Mouse (Mus musculus) lung, postnatal 0 days (tissue): ENCODE measurements at regions not wholly inside any gene's neighbourhood (a gene's known extent, or its start where the extent isn't known, plus 50 kb on each side); places are given as distances from the start of the nearest gene placed in this dataset.

ENCODE experiments used
- ATAC-seq: fragments of 200-750 bp; cut with Nextera tagmentation; 2 replicates; pipeline ENCODE4 v1.8.0; 2017; ENCODE audit warnings: moderate library complexity
- DNase-seq: peaks from one replicate; pipeline ENCODE4 v3.0.0-alpha.2; 2016; ENCODE audit warnings: low spot score
- H3K27ac ChIP-seq: fragments of 300-500 bp; sonication (generic); 2 replicates; pipeline ENCODE4 v1.5.1; 2014; ENCODE audit warnings: antibody characterized with exemption, mild to moderate bottlenecking, low read length, mixed read lengths
- H3K27me3 ChIP-seq: fragments of 300-500 bp; sonication (generic); replicated peaks from 2 replicates; pipeline ENCODE4 v1.6.1; 2014; ENCODE audit warnings: low read length, mixed read lengths; ENCODE audit not compliant: insufficient read depth
- H3K36me3 ChIP-seq: fragments of 300-500 bp; sonication (generic); 2 replicates; pipeline ENCODE4 v1.6.1; 2014; ENCODE audit warnings: low read length, mixed read lengths; ENCODE audit not compliant: insufficient read depth
- H3K4me1 ChIP-seq: fragments of 300-500 bp; sonication (generic); 2 replicates; pipeline ENCODE4 v1.6.1; 2014; ENCODE audit warnings: antibody characterized with exemption, low read depth, low read length, mixed read lengths; ENCODE audit not compliant: insufficient read depth
- H3K4me2 ChIP-seq: fragments of 300-500 bp; sonication (generic); replicated peaks from 2 replicates; pipeline ENCODE4 v1.6.1; 2014; ENCODE audit warnings: low read depth, mild to moderate bottlenecking, low read length, moderate library complexity, mixed read lengths
- H3K4me3 ChIP-seq: fragments of 300-500 bp; sonication (generic); 2 replicates; pipeline ENCODE4 v1.5.1; 2014; ENCODE audit warnings: low read depth, low read length
- H3K9ac ChIP-seq: fragments of 300-500 bp; sonication (generic); replicated peaks from 2 replicates; pipeline ENCODE4 v1.6.1; 2014; ENCODE audit warnings: low read depth, mild to moderate bottlenecking
- H3K9me3 ChIP-seq: fragments of 300-500 bp; sonication (generic); 2 replicates; pipeline ENCODE4 v1.6.1; 2016; ENCODE audit warnings: low read length, mixed read lengths
- CTCF ChIP-seq: IDR thresholded peaks from 2 replicates; pipeline ENCODE4 v1.5.1; 2016; ENCODE audit warnings: antibody characterized with exemption, mild to moderate bottlenecking
- EP300 ChIP-seq: IDR thresholded peaks from 2 replicates; pipeline ENCODE4 v1.6.1; 2016; ENCODE audit warnings: antibody characterized with exemption, mild to moderate bottlenecking, control low read depth
- WGBS: fragments of 180-500 bp; shearing (Covaris S2); extraction: QIAGEN DNeasy Blood & Tissue Kit; methylation state at CpG from one replicate; pipeline ENCODE4 v1.1.7; 2014; 5-methylcytosine and 5-hydroxymethylcytosine counted together

DNA sequence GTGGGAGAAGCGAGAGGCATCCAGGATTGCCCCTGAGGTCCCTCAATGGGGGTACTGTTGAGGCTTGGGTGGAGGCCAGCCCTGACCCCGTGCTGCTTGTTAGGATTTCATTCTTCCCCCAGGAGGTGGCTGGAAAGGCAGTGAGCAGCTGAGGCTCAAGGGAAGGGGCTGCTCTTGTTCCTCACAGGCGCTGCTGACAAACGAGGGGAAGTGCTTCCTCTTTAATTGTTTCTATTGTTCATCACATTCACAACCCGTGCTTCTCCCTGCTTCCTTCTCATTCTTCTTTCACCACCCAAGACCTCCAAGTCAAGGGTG, 135.3 kb upstream of the Map3k1 start:
- ATAC-seq, result no peak

DNA sequence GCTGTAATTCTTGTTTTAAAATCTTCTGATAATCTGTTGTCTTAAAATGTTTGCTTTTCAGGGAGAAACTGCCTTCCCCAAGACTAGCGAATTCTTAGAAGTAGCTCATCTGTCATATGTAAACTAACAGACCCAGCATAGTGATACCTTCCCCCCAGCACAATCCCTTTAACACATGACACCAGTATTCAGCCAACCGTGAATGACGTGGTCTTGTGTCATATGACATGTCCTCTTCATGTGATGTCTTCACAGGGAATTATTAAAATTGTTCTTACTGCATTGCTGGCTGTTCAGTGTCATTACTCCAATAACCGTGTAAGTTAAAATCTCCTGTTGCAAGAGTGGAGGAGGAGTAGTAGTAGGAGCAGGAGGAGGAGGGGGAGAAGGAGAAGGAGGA, 137.5 kb upstream of the Map3k1 start:
- H3K9ac ChIP-seq, result no peak overlapping the region
- no peak for TF ChIP-seq EP300
- TF ChIP-seq CTCF, result no peak
- no peaks in the 10 kb centered on the region for H3K36me3 ChIP-seq

More for the DNA sequence above, 135.3 kb upstream of the Map3k1 start:
- Histone ChIP-seq H3K4me3 (no peak overlapping the region), H3K4me2 (no peak overlapping the region), H3K36me3 (no peaks in the 10 kb centered on the region), H3K9ac (no peak overlapping the region), H3K4me1 (no peaks in the 10 kb centered on the region), H3K27ac (no peak overlapping the region), H3K27me3 (no peaks in the 10 kb centered on the region), H3K9me3 (no peaks in the 10 kb centered on the region)
- TF ChIP-seq CTCF, result 0 out of 2 replicates have a peak, but pooled peaks have one; percentile 5
- no peak for TF ChIP-seq EP300
- DNase-seq, result no peak
- WGBS, result 25% methylated on average over 5 of the region's 5 CpGs

DNA sequence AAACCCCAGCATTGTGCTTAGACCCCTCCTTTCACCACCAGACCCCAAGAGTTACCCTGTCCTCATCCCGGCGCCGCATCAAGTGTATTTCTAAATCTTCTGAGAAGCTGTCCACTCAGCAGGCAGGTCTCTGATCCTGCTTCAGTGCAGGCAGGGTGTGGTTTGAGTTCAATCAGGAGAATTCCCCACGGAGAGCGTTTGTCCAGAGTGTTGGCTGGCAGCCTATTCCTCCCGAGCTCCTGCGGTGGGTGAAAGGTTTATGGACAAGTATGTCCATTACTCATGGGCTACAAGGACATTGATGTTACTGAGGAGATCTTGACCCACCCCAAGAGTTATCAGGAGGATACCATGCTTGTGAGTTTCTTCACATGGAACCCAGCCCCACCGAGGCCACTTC, 138.0 kb upstream of the Map3k1 start:
- WGBS, result 74% methylated on average over 8 of the region's 8 CpGs
- no peaks in the 10 kb centered on the region for H3K4me1 ChIP-seq
- ATAC-seq (no peak), DNase-seq (no peak)
- no peaks in the 10 kb centered on the region for H3K36me3 ChIP-seq
- H3K27ac ChIP-seq, result no peak overlapping the region
- no peak for TF ChIP-seq CTCF
- no peak for TF ChIP-seq EP300
- no peaks in the 10 kb centered on the region for H3K9me3 ChIP-seq
- no peak overlapping the region for H3K4me2 ChIP-seq
- H3K27me3 ChIP-seq, result no peaks in the 10 kb centered on the region
- no peak overlapping the region for H3K9ac ChIP-seq
- no peak overlapping the region for H3K4me3 ChIP-seq

More for the DNA sequence above, 137.5 kb upstream of the Map3k1 start:
- DNase-seq, result no peak
- Histone ChIP-seq H3K27ac (no peak overlapping the region), H3K4me2 (no peak overlapping the region), H3K9me3 (no peaks in the 10 kb centered on the region), H3K4me1 (no peaks in the 10 kb centered on the region), H3K27me3 (no peaks in the 10 kb centered on the region), H3K4me3 (no peak overlapping the region)
- no peak for ATAC-seq
- WGBS, result 76% methylated on average over 4 of the region's 4 CpGs

DNA sequence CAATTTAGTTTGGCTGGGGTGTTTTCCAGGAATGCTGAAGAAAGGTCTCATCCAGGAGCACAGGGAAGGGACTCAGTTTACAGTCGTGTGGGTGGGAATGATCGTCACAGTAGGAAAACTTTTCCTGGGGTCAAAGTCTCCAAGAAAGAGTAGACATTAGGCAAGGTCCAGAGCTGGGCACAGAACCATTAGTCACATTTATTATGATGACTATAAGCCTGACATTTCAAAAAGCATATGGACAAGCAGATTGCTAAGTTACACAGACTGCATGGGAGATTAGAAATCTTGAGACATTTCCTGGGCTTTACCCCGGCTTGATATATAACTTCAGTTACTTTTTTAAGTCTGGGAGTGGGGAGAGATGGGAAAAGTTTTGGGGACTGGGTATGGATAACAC, 139.6 kb upstream of the Map3k1 start:
- Histone ChIP-seq H3K27me3 (no peaks in the 10 kb centered on the region), H3K4me3 (no peak overlapping the region), H3K4me2 (no peak overlapping the region), H3K9ac (no peak overlapping the region), H3K36me3 (no peaks in the 10 kb centered on the region), H3K27ac (no peak overlapping the region), H3K9me3 (no peaks in the 10 kb centered on the region), H3K4me1 (no peaks in the 10 kb centered on the region)
- 59% methylated on average over 3 of the region's 3 CpGs for WGBS
- DNase-seq (no peak), ATAC-seq (no peak)
- no peak for TF ChIP-seq EP300
- no peak for TF ChIP-seq CTCF

DNA sequence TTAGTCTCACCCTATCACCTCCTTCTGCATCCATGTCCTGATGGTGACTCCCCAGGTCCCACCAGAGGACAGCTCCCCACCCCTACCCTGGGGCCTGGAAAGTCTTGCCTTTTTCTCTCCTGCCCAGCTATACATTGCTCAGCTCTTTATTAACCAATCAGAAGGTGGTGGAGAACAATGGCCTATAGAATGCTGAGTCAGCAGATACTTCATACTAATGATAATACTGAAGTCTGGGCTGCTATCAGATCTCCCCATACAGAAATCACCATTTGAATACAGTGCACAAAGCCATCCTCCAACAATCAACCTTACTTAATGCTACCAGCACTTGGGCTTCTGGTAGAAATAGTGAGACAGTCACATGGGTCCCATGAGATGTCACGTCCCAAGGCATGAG, 141.2 kb upstream of the Map3k1 start:
- WGBS, result 93% methylated on average over 1 of the region's 1 CpGs
- ATAC-seq, result no peak
- H3K4me1 ChIP-seq, result no peaks in the 10 kb centered on the region

DNA sequence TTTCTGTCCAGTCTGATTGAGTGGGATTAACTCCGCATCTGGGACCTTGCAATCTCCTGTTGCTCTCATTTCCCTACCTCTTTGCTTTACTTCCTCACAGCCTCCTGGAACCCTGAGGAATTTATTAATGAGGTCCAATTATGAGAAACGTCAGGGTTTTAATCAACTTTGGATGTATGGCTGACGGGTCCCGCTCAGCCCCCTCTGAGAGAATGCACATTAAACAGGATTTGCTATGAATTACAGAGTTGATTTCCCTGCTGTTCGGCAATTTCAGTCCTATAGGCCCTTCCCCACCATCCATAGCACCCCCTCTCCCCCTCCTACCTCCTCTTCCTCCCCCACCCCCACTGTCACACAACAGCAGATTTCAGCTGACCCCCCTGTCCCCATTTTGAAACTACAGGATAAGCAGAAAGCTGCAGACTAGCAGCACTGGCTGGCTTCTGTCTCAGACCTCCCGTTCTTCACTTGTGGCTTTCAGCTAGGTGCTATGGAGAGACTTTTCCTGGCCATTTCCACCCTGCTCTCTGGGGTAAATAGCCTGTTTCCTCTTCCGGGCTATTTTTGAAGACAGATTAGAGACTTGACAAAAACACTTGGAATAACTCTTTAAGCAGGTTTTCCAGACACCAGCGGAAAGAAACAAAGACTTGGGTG, 145.2 kb upstream of the Map3k1 start:
- H3K4me2 ChIP-seq, result no peak overlapping the region
- H3K27ac ChIP-seq, result no peak overlapping the region
- H3K9ac ChIP-seq, result no peak overlapping the region
- no peaks in the 10 kb centered on the region for H3K36me3 ChIP-seq
- WGBS, result 50% methylated on average over 8 of the region's 8 CpGs
- no peak overlapping the region for H3K4me3 ChIP-seq
- peak; percentile 41; the same call in 1 of the 2 replicates for ATAC-seq
- H3K4me1 ChIP-seq, result 0 out of 2 replicates have a peak, but pooled peaks cover 2% of the 10 kb centered on the region
- no peaks in the 10 kb centered on the region for H3K27me3 ChIP-seq
- no peak for DNase-seq
- TF ChIP-seq EP300 (no peak), CTCF (no peak)
- no peaks in the 10 kb centered on the region for H3K9me3 ChIP-seq

More for the DNA sequence above, 141.2 kb upstream of the Map3k1 start:
- Histone ChIP-seq H3K4me3 (no peak overlapping the region), H3K27ac (no peak overlapping the region), H3K4me2 (no peak overlapping the region), H3K9me3 (no peaks in the 10 kb centered on the region), H3K36me3 (no peaks in the 10 kb centered on the region), H3K9ac (no peak overlapping the region), H3K27me3 (no peaks in the 10 kb centered on the region)
- TF ChIP-seq CTCF, result no peak
- TF ChIP-seq EP300, result no peak
- DNase-seq, result no peak

DNA sequence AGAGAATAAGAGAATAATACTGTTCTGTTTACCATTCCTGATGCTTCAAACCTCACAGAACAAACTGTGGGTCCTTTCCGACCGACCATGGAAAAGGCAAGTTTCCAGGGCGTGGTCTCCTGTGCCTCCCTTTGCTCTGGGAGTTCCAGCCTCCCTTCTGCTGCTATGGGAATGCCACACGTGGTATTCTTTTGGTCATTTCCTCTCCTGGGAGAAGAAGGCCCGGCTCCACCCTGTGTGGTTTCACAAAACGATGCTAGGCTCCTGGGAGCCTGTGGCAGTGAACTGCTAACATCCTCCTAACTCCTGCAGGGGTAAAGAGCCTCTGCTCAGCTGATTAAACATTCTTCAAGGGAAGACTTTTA, 145.7 kb upstream of the Map3k1 start:
- no peak overlapping the region for H3K4me2 ChIP-seq
- no peaks in the 10 kb centered on the region for H3K27me3 ChIP-seq
- H3K4me1 ChIP-seq, result 0 out of 2 replicates have a peak, but pooled peaks cover 2% of the 10 kb centered on the region
- H3K4me3 ChIP-seq, result no peak overlapping the region
- WGBS, result 10% methylated on average over 6 of the region's 6 CpGs
- no peaks in the 10 kb centered on the region for H3K9me3 ChIP-seq
- TF ChIP-seq CTCF, result no peak
- no peak for TF ChIP-seq EP300
- H3K9ac ChIP-seq, result no peak overlapping the region
- no peak overlapping the region for H3K27ac ChIP-seq
- H3K36me3 ChIP-seq, result no peaks in the 10 kb centered on the region
- peak; percentile 37 for DNase-seq
- peak; percentile 84 for ATAC-seq
